Mouse (Mus musculus) neural tube, embryonic 10.5 days (tissue): Measurements from ENCODE around the gene Mrgpre.
A peak's percentile ranks its signal among the peaks of the same experiment; 100 is the strongest.

Experiments used
- DNase-seq: peaks from one replicate; pipeline ENCODE4 v3.0.0-alpha.2; 2017; ENCODE audit warnings: low spot score; ENCODE audit errors: extremely low spot score

The Mrgpre gene

GRCm38 (mm10) chr7:143783996-143784829 is at the start of gene Mrgpre:
Gene Mrgpre, minus strand, starts transcription at chr7:143784500.
- DNase-seq: peak; percentile 76

DNA sequence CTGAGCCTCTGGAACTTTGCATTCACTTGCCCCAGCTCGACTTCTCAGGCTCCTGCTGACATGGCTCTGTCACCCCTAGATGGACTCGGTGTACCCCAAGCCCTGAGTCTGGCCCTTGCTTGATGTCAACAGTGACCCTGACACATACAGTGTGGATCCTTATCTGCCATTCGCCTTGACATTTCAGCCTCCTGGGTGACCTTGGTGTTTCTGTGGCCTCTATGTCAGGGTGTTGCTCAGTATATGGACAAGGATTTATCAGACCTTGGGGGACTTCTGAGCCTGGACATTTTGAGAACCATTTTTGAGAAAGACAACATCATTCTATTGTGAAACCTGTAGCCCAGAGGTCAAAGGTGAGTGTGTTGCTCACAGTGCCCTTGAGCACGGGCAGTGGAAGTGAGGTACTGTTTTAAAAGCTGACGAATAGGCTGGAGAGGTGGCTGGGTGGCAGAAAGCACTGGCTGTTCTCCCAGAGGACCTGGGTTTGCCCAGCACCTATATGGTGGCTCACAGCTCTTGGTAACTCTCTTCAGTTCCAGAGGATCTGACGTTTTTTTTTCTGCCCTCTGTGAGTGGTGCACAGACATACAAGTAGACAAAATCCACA is 49.4 kb upstream of the Mrgpre start:
- DNase-seq: no peak

GRCm38 (mm10) chr7:143832611-143833010 is 48.3 kb upstream of the Mrgpre start:
- no peak for DNase-seq

- DNase-seq: no peak
Measured at GRCm38 (mm10) chr7:143832196-143832595, 47.9 kb upstream of the Mrgpre start.

- no peak for DNase-seq
Measured at GRCm38 (mm10) chr7:143830399-143830798, 46.1 kb upstream of the Mrgpre start.

GRCm38 (mm10) chr7:143829504-143830331 is 45.4 kb upstream of the Mrgpre start:
- DNase-seq: peak; percentile 96

DNA sequence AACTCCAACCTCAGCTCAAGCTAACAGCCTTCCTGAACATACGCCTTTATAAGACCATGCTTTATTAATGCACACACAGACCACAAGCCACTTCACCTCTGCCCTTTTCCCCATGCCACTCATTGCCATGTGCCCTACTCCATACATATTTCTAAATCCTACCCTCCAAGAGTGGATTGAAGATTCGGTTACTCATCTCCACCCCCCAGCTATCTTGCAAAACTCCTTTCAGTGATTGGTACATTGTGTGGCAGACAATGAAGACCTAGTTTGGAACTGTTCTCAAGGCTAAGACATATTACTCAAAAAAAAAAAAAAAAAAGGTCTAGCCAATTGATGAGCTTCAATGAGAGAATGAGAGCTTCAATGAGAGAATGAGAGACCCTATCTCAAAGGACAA is 42.7 kb upstream of the Mrgpre start:
- no peak for DNase-seq

DNA sequence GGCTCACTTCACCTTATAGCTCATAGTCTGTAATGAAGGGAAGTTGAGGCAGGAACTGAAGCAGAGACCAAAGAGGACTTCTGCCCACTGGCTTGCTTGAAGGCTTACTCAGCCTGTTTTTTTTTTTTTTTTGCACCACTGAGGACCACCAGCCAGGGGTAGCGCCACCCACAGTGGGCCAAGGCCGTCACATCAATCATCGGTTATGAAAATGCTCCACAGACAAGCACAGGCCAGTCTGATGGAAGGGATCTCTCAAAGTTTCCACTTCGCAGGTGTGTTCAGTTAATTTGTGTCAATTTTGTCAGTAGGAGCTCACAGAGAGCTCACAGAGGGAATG is 38.9 kb upstream of the Mrgpre start:
- DNase-seq: no peak

DNA sequence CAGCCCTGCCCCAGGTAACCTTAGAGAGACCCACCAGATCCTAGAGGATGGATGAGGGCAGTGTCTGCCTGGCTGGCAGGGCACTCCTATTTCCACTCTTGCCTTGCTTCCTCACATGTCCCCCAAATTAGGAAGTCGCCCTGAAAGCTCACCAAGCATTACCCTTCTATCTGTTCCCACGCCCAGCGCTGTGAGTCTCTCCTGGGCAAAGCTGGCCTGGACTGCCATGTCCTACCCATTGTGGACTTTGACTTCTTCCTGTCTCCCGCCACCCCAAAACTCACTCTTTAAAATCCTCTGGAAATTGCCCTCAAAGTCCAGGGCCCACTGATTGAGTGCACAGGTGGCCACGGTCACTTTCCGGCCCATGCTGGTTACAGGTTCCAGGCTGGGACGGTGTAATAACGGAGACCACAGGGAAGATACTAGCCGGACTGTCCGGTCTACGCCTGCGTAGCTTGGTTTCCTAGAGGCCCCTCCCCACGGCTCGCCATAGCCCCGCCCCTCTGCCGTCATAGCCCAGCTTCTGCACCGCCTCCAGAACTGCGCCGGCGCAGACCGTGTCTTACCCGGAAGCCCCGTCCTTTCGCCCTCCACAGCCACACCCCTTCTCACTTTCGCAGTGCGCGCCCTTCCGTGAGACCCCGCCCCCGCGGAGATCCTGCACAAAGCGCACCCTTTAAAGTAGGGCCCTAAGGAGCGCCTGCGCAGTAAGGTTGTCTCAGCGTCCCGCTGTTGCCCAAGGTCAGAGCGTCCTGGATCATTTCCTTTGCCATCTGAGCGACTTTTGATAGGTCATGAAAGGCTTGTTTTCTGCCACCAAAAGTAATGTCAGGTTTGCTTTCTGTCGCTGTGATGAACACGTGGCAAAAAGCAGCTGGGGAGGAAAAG is 38.3 kb upstream of the Mrgpre start, which contains the start of the genes Nadsyn1 and Dhcr7:
TSS of gene Nadsyn1 (minus strand) at position 475 of the 891 bp plus-strand sequence.
TSS of gene Dhcr7 (plus strand) at position 771 of the 891 bp plus-strand sequence.
- peak; percentile 98 for DNase-seq

DNA sequence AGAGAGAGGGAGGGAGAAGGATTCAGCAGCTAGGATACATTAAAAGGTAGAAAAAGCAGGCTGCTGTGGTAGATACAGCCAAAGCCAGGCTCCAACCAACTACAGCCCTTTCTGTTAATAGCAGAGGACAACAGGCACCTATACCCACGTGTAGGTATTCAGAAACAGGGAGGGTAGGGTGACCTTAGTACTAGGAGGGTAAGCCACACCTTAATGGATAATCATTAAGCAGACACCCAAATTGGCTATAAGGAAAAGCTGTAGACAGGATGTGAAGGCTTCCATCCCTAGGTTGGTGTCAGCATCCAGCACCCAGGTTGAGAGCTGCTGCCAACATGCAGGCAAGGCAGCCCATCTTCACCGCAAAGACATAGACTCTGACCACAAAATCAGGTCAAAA is 36.9 kb upstream of the Mrgpre start:
- no peak for DNase-seq

DNA sequence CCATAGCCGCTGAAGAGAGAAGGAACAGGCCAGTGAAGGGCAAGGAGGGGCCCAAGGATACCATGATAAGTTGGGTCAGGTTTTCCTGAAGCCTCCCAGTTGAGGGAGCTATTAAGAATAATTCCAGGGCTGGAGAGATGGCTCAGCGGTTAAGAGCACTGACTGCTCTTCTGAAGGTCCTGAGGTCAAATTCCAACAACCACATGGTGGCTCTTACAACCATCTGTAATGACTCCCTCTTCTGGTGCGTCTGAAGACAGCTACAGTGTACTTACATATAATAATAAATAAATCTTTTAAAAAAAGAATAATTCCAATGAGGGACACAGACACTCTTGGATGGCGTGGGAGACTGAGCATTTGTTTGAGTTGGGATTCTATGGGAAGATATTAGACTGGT is 34.9 kb upstream of the Mrgpre start:
- no peak for DNase-seq

- no peak for DNase-seq
Measured at GRCm38 (mm10) chr7:143808909-143809308, 24.6 kb upstream of the Mrgpre start.

GRCm38 (mm10) chr7:143805199-143805624 is 20.9 kb upstream of the Mrgpre start:
- no peak for DNase-seq

DNA sequence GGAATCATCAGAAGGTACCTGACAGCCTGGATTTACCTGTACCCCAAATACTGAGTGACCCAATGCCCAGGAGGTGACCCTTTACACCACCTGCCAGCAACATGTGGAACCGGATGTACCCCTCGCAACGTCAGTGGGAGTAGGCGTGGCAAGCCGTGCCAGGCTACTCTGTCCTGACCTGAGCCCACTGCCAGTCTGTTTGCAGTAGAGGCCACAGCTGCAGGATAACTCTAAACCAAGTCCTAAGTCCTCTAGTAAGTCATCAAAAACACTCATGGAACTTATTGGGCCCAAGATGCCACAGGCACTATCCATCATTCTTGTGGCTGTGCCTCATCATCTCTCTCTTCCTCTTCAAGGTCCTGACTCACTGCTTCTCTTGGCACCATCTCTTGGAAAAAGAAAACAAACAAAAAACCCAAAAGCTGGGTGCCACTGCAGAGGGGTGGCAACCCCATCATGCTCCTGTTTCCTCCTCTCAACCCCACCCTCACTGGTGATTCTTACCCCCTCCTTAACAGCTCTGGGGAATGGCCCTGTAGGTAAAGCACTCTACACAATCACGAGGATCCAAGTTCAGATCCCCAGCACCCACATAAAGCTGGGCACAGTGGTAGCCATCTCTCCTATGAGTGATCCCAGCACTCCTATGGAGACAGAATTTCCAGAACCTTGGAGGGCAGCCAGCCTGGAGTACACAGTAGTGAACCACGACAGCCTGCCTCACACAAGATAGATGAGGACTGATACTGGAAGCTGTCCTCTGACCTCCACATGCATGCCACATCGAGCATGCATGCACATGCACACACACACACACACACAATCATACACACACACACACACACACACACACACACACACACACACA is 17.1 kb upstream of the Mrgpre start:
- no peak for DNase-seq

DNA sequence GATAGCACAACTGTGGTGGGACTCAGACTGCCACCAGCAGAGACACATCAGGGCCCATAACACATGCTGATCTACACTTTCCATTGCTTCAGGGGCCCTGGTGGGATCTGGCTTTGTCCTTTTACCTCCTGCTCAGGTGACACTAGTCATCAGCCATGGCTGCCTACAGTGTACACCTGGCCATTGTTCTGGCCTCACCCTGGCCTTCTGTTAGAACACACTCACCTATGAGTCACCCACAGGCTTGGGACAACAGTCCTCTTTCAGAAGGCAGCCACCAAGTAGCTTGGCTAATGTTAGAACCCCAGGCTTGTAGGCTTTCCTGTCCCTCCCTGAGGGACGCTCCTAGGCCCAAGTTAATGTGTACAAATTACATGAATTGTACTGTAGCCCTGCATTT is 16.5 kb upstream of the Mrgpre start:
- no peak for DNase-seq

- DNase-seq: no peak
Measured at GRCm38 (mm10) chr7:143798783-143799182, 14.5 kb upstream of the Mrgpre start.

DNA sequence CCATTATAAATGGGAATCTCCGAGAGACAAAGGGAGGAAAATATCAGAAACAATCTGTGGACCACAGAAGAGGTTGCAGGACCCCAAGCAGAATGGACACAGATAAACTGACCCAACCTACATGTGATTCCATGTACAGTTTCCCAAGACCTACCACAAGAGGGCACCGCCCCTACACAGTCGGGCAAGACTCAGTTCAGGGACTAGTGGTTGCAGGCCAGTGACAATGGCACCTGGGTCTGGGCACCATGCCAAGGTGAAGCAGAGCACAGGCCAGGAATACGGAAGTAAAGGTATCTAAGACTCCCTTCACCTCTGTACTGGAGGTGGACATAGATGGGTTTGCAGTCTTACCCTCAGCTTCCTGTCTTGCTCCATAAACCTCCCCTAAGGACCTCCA is 8.8 kb upstream of the Mrgpre start:
- DNase-seq: no peak

- DNase-seq: no peak
Measured at GRCm38 (mm10) chr7:143792336-143792985, 8.2 kb upstream of the Mrgpre start.

GRCm38 (mm10) chr7:143783378-143783995 is 813 bp downstream of the Mrgpre start:
- peak; percentile 18 for DNase-seq
